Mouse (Mus musculus) CD8-positive naive resting alpha-beta T cell, adult 57 days (primary cell): ENCODE measurements around the gene Tex36. TPM values are rescaled to one million over a fixed set of nuclear protein-coding genes. Genes with fewer than 3 reads are reported as not detected.

ENCODE experiments used
- total RNA-seq: library from RNA; stranded (reverse); gene quantifications from one replicate; pipeline ENCODE4 v1.2.4, GENCODE M21; 2023

Tex36 gene
- not detected for total RNA-seq

DNA sequence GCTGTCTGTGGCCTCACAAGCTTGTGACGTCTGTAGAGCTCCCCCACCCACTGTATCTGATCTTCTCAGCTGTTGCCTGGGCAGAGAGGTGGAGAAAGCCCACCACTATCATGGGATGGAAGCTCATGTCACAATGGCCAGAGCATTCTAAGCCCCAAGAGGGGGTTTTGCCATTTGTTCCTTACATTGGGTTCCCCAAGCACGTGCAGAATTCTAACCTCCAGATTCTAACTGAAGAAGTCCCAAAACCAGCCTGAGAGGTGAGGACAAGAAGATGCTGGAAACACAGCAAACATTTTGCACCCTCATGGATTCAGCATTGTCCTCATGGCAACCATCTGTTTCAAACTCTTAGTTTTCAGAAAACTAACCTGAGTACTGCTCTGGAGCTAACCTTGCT, at the start of gene Tex36:
TSS of gene Tex36 (minus strand) at position 101 of the 400 bp plus-strand sequence.

DNA sequence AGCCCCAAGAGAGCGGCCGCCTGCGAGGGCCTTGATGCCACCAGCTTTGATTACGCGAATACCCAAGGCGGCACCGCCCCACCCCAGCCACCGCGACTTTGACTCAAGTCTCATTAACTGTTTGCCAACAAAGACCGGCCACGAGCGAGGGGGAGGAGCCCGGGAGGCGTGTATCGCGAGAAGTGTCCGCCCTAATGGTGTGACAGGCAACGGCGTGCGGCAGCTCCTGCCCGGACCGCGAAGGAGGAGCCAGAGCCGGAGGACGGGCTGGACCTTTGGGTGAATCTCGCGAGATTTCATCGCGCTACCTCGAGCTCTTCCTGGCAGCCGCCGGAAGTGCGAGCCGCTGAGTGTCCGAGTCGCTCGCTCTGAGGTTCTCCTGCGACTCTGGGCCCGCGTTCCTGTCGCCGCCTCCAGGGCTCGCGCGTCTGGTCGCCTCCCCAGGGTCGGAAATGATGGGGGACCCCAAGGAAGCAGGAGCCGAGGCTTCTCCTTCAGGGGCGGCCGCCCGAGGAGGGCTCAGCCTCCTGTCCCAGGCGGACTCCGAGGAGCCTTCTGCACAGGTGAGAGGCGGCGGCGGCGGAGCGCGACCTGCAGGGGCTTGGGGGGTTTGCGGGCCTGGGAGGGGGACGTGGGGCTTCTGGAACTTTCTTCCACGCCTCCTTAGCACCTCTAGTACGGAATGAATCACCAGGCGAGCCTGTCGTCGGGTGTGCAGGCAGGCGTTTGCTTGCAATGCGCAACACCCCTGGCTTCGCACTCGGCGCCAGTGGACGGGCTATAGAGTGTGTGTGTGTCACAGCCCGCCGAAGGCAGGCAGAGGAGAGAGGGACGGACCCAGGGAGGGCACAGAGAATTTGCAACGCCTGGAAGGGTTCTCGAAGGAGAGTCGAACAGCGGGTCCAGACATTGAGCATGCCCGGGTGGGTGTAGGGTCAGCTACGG, 35.7 kb upstream of the Tex36 start, which contains the start of gene Edrf1:
TSS of gene Edrf1 (plus strand) at position 183 of the 945 bp plus-strand sequence.

Other genes with a start within 250 kb of the Tex36 start
- 44.8 TPM for gene Edrf1, start 35.4 kb upstream of the Tex36 start, total RNA-seq
- not detected for gene Mmp21, start 77.9 kb upstream of the Tex36 start, total RNA-seq
- 60.1 TPM for gene Bccip, start 107.2 kb upstream of the Tex36 start, total RNA-seq
- gene Uros, start 107.9 kb upstream of the Tex36 start, total RNA-seq, result 7.8 TPM
- gene Fank1, start 174.7 kb upstream of the Tex36 start, total RNA-seq, result not detected
- 14.0 TPM for gene Dhx32, start 180.6 kb upstream of the Tex36 start, total RNA-seq